Mouse (Mus musculus): ENCODE results near the gene Psmb10. TPM values are rescaled to one million over a fixed set of nuclear protein-coding genes. Genes with fewer than 3 reads are reported as not detected.

The Psmb10 gene
- total and polyA plus RNA-seq, 3 experiments, result 136 to 228 (median 227) TPM

- in situ Hi-C loops (cut with MboI; ENCODE audit: low pct_ligation_motif_present, low pct_unique_long_range_greater_than_20kb, low sequenced_read_pairs) (no loop called here), dilution Hi-C loops (cut with MboI; ENCODE audit: extremely low pct_ligation_motif_present, extremely low pct_unique_long_range_greater_than_20kb, low sequenced_read_pairs) (no loop called here)
- peaks cover 3 to 27% of the 10 kb centered on the region in 2 experiments; a peak in 3 of 4 replicates for H3K4me1 ChIP-seq (ENCODE audit: control insufficient read depth in 1 of 2, insufficient read depth in 2 of 2)
- no peaks in the 10 kb centered on the region for H3K79me2 ChIP-seq (replicated peaks; ENCODE audit: control insufficient read depth, extremely low read depth, insufficient read depth, poor library complexity, severe bottlenecking)
- H3K9ac ChIP-seq (ENCODE audit: insufficient read depth, low read depth), result no peak overlapping the region
- no peak overlapping the region for H3K27ac ChIP-seq (ENCODE audit: insufficient read depth, low read depth)
- TF ChIP-seq CHD2 (IDR thresholded peaks at IDR 0.05; ENCODE audit: low read length) (0 out of 2 replicates have a peak, but pooled peaks have one; percentile 9), MYC (IDR thresholded peaks at IDR 0.05; ENCODE audit: low read depth, low read length) (no peak)
- H3K27me3 ChIP-seq (replicated peaks), result no peaks in the 10 kb centered on the region
- no peak overlapping the region for H3K4me3 ChIP-seq (replicated peaks in 1 of 3; ENCODE audit: low read depth in 2 of 3, low read length in 2 of 3, poor library complexity in 1 of 3)
- peaks cover 27 to 78% of the 10 kb centered on the region in 2 experiments for H3K36me3 ChIP-seq (replicated peaks in 1 of 2; ENCODE audit: control insufficient read depth in 1 of 2, insufficient read depth in 1 of 2, low read length in 1 of 2)
- no peak overlapping the region for H3K4me2 ChIP-seq (ENCODE audit: insufficient read depth, low read depth, poor library complexity, severe bottlenecking)
- DNase-seq (ENCODE audit: extremely low read depth), result no peak
- no peaks in the 10 kb centered on the region for H3K9me3 ChIP-seq (replicated peaks; ENCODE audit: low read length)
These were observed 7.0 kb downstream of the Psmb10 start for GRCm38 (mm10) chr8:105931271-105931670.

GRCm38 (mm10) chr8:105930602-105931001, 7.6 kb downstream of the Psmb10 start:
- Histone ChIP-seq H3K27ac (ENCODE audit: insufficient read depth, low read depth) (no peak overlapping the region), H3K9ac (ENCODE audit: insufficient read depth, low read depth) (no peak overlapping the region), H3K4me1 (ENCODE audit: control insufficient read depth in 1 of 2, insufficient read depth in 2 of 2) (peaks cover 0 to 20% of the 10 kb centered on the region in 2 experiments; a peak in 2 of 4 replicates), H3K9me3 (replicated peaks; ENCODE audit: low read length) (no peaks in the 10 kb centered on the region), H3K36me3 (replicated peaks in 1 of 2; ENCODE audit: control insufficient read depth in 1 of 2, insufficient read depth in 1 of 2, low read length in 1 of 2) (peaks cover 23 to 75% of the 10 kb centered on the region in 2 experiments), H3K27me3 (replicated peaks) (no peaks in the 10 kb centered on the region), H3K4me2 (ENCODE audit: insufficient read depth, low read depth, poor library complexity, severe bottlenecking) (no peak overlapping the region), H3K4me3 (replicated peaks in 1 of 3; ENCODE audit: low read depth in 2 of 3, low read length in 2 of 3, poor library complexity in 1 of 3) (no peak overlapping the region), H3K79me2 (replicated peaks; ENCODE audit: control insufficient read depth, extremely low read depth, insufficient read depth, poor library complexity, severe bottlenecking) (no peaks in the 10 kb centered on the region)
- peak; percentile 75 for DNase-seq (ENCODE audit: extremely low read depth)
- dilution Hi-C loops (cut with MboI; ENCODE audit: extremely low pct_ligation_motif_present, extremely low pct_unique_long_range_greater_than_20kb, low sequenced_read_pairs), result no loop called here
- in situ Hi-C loops (cut with MboI; ENCODE audit: low pct_ligation_motif_present, low pct_unique_long_range_greater_than_20kb, low sequenced_read_pairs), result no loop called here
- TF ChIP-seq SMC3 (IDR thresholded peaks at IDR 0.05; ENCODE audit: low read depth, low read length) (peak; percentile 93), RAD21 (IDR thresholded peaks at IDR 0.05; ENCODE audit: low read depth, low read length) (peak; percentile 85), CTCF (conservative IDR thresholded peaks at IDR 0.05 in 1 of 2, IDR thresholded peaks at IDR 0.05 in 1 of 2; ENCODE audit: low read depth in 2 of 2, low read length in 2 of 2) (peak; percentile 64 to 96), MEF2A (IDR thresholded peaks at IDR 0.05; ENCODE audit: borderline replicate concordance, low read depth, low read length) (peak; percentile 43; the same call in 1 of the 2 replicates), POLR2AphosphoS2 (IDR thresholded peaks at IDR 0.05; ENCODE audit: low read depth, low read length) (no peak), ZC3H11A (IDR thresholded peaks at IDR 0.05; ENCODE audit: low read depth, low read length) (peak; percentile 53), ELF1 (IDR thresholded peaks at IDR 0.05; ENCODE audit: low read depth, low read length) (peak; percentile 60; the same call in 1 of the 2 replicates), CHD1 (IDR thresholded peaks at IDR 0.05; ENCODE audit: low read depth, low read length) (no peak), MAZ (IDR thresholded peaks at IDR 0.05; ENCODE audit: low read depth, low read length) (peak; percentile 79; the same call in 1 of the 2 replicates)

GRCm38 (mm10) chr8:105925123-105925522, 13.1 kb downstream of the Psmb10 start:
- no peak overlapping the region for H3K4me2 ChIP-seq (ENCODE audit: insufficient read depth, low read depth, poor library complexity, severe bottlenecking)
- no peak overlapping the region for H3K9ac ChIP-seq (ENCODE audit: insufficient read depth, low read depth)
- H3K79me2 ChIP-seq (replicated peaks; ENCODE audit: control insufficient read depth, extremely low read depth, insufficient read depth, poor library complexity, severe bottlenecking), result no peaks in the 10 kb centered on the region
- no peak overlapping the region for H3K4me3 ChIP-seq (replicated peaks in 1 of 3; ENCODE audit: low read depth in 2 of 3, low read length in 2 of 3, poor library complexity in 1 of 3)
- in situ Hi-C loops (cut with MboI; ENCODE audit: low pct_ligation_motif_present, low pct_unique_long_range_greater_than_20kb, low sequenced_read_pairs) (loop anchor here (5.0 kb wide), 1 partner anchor 213 kb away; no protein-coding TSS in a partner anchor), dilution Hi-C loops (cut with MboI; ENCODE audit: extremely low pct_ligation_motif_present, extremely low pct_unique_long_range_greater_than_20kb, low sequenced_read_pairs) (no loop called here)
- TF ChIP-seq USF2 (conservative IDR thresholded peaks at IDR 0.05; ENCODE audit: low read depth, low read length), result no peak
- no peak overlapping the region for H3K27ac ChIP-seq (ENCODE audit: insufficient read depth, low read depth)
- H3K27me3 ChIP-seq (replicated peaks), result no peaks in the 10 kb centered on the region
- no peaks in the 10 kb centered on the region for H3K9me3 ChIP-seq (replicated peaks; ENCODE audit: low read length)
- no peak for DNase-seq (ENCODE audit: extremely low read depth)
- peaks cover 7 to 29% of the 10 kb centered on the region in 2 experiments; a peak in 3 of 4 replicates for H3K4me1 ChIP-seq (ENCODE audit: control insufficient read depth in 1 of 2, insufficient read depth in 2 of 2)
- peaks cover 9 to 47% of the 10 kb centered on the region in 2 experiments for H3K36me3 ChIP-seq (replicated peaks in 1 of 2; ENCODE audit: control insufficient read depth in 1 of 2, insufficient read depth in 1 of 2, low read length in 1 of 2)
